Mouse (Mus musculus): ENCODE results near the gene Lrg1. TPM values are rescaled to one million over a fixed set of nuclear protein-coding genes. Genes with fewer than 3 reads are reported as not detected.
A peak's percentile ranks its signal among the peaks of the same experiment; 100 is the strongest.
"Not testable (repeated sequence)": the region's sequence is repeated elsewhere in the genome, so short reads cannot be mapped to it uniquely, and the experiment has no call there.

Gene Lrg1
- polyA plus RNA-seq, 1 experiment from 2014 or later = not detected

DNA sequence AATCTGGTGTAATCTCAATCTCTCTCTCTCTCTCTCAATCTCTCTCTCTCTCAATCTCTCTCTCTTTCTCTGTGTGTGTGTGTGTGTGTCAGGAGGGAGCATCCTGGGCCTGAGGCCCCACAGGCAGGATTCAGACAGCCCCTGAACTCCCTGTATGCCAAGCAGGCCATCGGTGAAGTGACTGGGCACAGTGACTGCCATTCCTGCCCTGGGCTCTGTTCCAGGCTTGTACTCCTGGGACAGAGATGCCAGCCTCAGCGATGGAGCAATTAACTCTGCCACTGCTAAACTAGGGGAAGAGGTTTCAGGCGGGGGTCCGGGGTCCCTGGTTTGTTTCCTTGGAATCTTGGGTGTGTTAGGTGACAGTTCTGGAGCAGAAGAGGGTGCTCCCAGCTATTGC, 11.2 kb downstream of the Lrg1 start:
- no peaks in the 10 kb centered on the region for H3K27me3 ChIP-seq (ENCODE audit: control insufficient read depth, insufficient read depth, low read length)
- no peak overlapping the region for H3K27ac ChIP-seq (ENCODE audit: low read depth, low read length)
- no peak overlapping the region for H3K4me3 ChIP-seq (ENCODE audit: low read depth, low read length)
- no peaks in the 10 kb centered on the region for H3K9me3 ChIP-seq (replicated peaks; ENCODE audit: control insufficient read depth, low read length)
- WGBS (ENCODE audit: insufficient replicate concordance) = 81% methylated on average over 4 of the region's 4 CpGs
- 0 out of 2 replicates have a peak, but pooled peaks cover 3% of the 10 kb centered on the region for H3K4me1 ChIP-seq (ENCODE audit: control insufficient read depth, insufficient read depth, low read length)
- no peak overlapping the region for H3K9ac ChIP-seq (ENCODE audit: low read depth, low read length)
- H3K4me2 ChIP-seq = no peak overlapping the region
- no peaks in the 10 kb centered on the region; the same call in none of the 2 replicates for H3K36me3 ChIP-seq (ENCODE audit: control insufficient read depth, insufficient read depth, low read length)
- no peak for ATAC-seq (replicated peaks; ENCODE audit: insufficient number of reproducible peaks, low FRiP score, low TSS enrichment)

GRCm38 (mm10) chr17:56109219-56110051, 12.4 kb downstream of the Lrg1 start, which contains the start of gene Plin4:
Gene Plin4, minus strand, starts transcription at chr17:56109803.
- no peak within 1 kb of the TSS for H3K4me2 ChIP-seq
- ATAC-seq (replicated peaks; ENCODE audit: insufficient number of reproducible peaks, low FRiP score, low TSS enrichment) = 0 out of 2 replicates have a peak, but pooled peaks have one; percentile 15

GRCm38 (mm10) chr17:56108334-56109044, 13.3 kb downstream of the Lrg1 start:
- Histone ChIP-seq H3K4me1 (ENCODE audit: control insufficient read depth, insufficient read depth, low read length) (0 out of 2 replicates have a peak, but pooled peaks cover 3% of the 10 kb centered on the region), H3K27me3 (ENCODE audit: control insufficient read depth, insufficient read depth, low read length) (no peaks in the 10 kb centered on the region), H3K36me3 (ENCODE audit: control insufficient read depth, insufficient read depth, low read length) (no peaks in the 10 kb centered on the region; the same call in none of the 2 replicates), H3K9me3 (replicated peaks; ENCODE audit: control insufficient read depth, low read length) (no peaks in the 10 kb centered on the region), H3K4me2 (no peak overlapping the region), H3K4me3 (ENCODE audit: low read depth, low read length) (no peak overlapping the region), H3K27ac (ENCODE audit: low read depth, low read length) (no peak overlapping the region), H3K9ac (ENCODE audit: low read depth, low read length) (no peak overlapping the region)
- WGBS (ENCODE audit: insufficient replicate concordance) = 72% methylated on average over 6 of the region's 6 CpGs
- ATAC-seq (replicated peaks; ENCODE audit: insufficient number of reproducible peaks, low FRiP score, low TSS enrichment) = peak; percentile 31; the same call in 1 of the 2 replicates

More at GRCm38 (mm10) chr17:56109219-56110051, 12.4 kb downstream of the Lrg1 start, which contains the start of gene Plin4:
- H3K9ac ChIP-seq (ENCODE audit: low read depth, low read length) = no peak within 1 kb of the TSS
- H3K27me3 ChIP-seq (ENCODE audit: control insufficient read depth, insufficient read depth, low read length) = no peaks in the 10 kb centered on the region
- no peak within 1 kb of the TSS for H3K4me3 ChIP-seq (ENCODE audit: low read depth, low read length)
- H3K27ac ChIP-seq (ENCODE audit: low read depth, low read length) = no peak within 1 kb of the TSS
- WGBS (ENCODE audit: insufficient replicate concordance) = 55% methylated on average over 10 of the region's 10 CpGs
- no peaks in the 10 kb centered on the region for H3K9me3 ChIP-seq (replicated peaks; ENCODE audit: control insufficient read depth, low read length)
- H3K36me3 ChIP-seq (ENCODE audit: control insufficient read depth, insufficient read depth, low read length) = no peaks in the 10 kb centered on the region; the same call in none of the 2 replicates
- 0 out of 2 replicates have a peak, but pooled peaks cover 3% of the 10 kb centered on the region for H3K4me1 ChIP-seq (ENCODE audit: control insufficient read depth, insufficient read depth, low read length)

DNA sequence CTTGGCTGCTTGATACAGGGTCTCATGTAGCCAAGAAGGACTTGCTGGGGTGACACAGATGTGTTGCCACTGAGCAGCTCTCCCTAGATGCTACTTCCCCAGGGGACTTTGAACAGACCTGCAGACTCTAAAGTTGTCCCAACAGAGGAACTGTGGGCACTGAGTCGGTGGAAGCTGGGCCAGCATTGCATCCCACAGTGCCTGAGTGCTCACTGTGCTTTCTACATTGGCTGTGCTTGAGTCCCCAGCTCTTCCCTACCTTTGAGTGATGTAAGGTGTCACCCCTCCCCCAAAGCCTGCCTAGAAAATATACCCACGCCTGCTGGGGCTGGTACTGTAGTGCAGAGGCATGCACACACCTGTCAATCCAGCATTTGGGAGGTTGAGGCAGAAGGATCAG, 14.1 kb downstream of the Lrg1 start:
- H3K4me3 ChIP-seq (ENCODE audit: low read depth, low read length) = no peak overlapping the region
- whole genome bisulfite sequencing (ENCODE audit: insufficient replicate concordance) = 64% methylated on average over 2 of the region's 2 CpGs
- H3K9me3 ChIP-seq (replicated peaks; ENCODE audit: control insufficient read depth, low read length) = no peaks in the 10 kb centered on the region
- ATAC-seq (replicated peaks; ENCODE audit: insufficient number of reproducible peaks, low FRiP score, low TSS enrichment) = no peak
- H3K27me3 ChIP-seq (ENCODE audit: control insufficient read depth, insufficient read depth, low read length) = no peaks in the 10 kb centered on the region
- H3K36me3 ChIP-seq (ENCODE audit: control insufficient read depth, insufficient read depth, low read length) = peaks cover under 1% of the 10 kb centered on the region
- no peak overlapping the region for H3K4me2 ChIP-seq
- H3K4me1 ChIP-seq (ENCODE audit: control insufficient read depth, insufficient read depth, low read length) = 0 out of 2 replicates have a peak, but pooled peaks cover 3% of the 10 kb centered on the region
- H3K27ac ChIP-seq (ENCODE audit: low read depth, low read length) = no peak overlapping the region
- H3K9ac ChIP-seq (ENCODE audit: low read depth, low read length) = no peak overlapping the region

DNA sequence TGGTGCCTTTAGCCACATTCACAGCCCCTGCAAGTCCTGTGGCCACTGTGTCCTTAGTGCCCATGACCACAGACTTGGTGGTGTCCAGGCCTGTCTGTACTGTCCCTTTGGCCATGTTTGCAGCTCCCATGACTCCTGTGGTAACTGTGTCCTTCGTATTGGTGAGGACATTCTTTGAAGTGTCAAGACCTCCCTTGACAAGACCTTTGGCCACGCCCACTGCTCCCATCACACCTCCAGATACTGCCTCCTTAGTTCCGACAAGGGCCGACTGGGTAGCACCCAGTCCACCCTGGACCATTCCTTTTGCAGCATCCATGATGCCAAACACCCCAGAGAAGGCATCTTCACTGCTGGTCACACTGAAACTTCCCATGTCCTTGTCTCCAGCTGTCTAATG, 14.8 kb downstream of the Lrg1 start:
- WGBS (ENCODE audit: insufficient replicate concordance) = 55% methylated on average over 4 of the region's 4 CpGs
- H3K9me3 ChIP-seq (replicated peaks; ENCODE audit: control insufficient read depth, low read length) = no peaks in the 10 kb centered on the region
- H3K9ac ChIP-seq (ENCODE audit: low read depth, low read length) = no peak overlapping the region
- peaks cover 6% of the 10 kb centered on the region for H3K36me3 ChIP-seq (ENCODE audit: control insufficient read depth, insufficient read depth, low read length)
- no peak overlapping the region for H3K27ac ChIP-seq (ENCODE audit: low read depth, low read length)
- H3K4me1 ChIP-seq (ENCODE audit: control insufficient read depth, insufficient read depth, low read length) = 0 out of 2 replicates have a peak, but pooled peaks cover 3% of the 10 kb centered on the region
- no peak overlapping the region for H3K4me2 ChIP-seq
- H3K27me3 ChIP-seq (ENCODE audit: control insufficient read depth, insufficient read depth, low read length) = no peaks in the 10 kb centered on the region
- ATAC-seq (replicated peaks; ENCODE audit: insufficient number of reproducible peaks, low FRiP score, low TSS enrichment) = no peak
- H3K4me3 ChIP-seq (ENCODE audit: low read depth, low read length) = no peak overlapping the region

DNA sequence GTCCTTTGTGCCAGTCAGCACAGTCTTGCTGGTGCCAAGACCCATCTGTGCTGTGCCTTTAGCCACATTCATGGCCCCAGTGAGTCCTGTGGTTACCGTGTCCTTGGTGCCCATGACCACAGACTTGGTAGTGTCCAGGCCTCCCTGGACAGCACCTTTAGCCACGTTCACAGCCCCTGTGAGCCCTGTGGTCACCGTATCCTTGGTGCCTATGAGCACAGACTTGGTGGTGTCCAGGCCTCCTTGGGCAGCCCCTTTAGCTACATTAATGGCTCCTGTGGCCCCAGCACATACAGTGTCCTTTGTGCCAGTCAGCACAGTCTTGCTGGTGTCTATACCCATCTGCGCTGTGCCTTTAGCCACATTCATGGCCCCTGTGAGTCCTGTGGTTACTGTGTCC, 15.4 kb downstream of the Lrg1 start:
- H3K9me3 ChIP-seq (replicated peaks; ENCODE audit: control insufficient read depth, low read length); H3K4me2 ChIP-seq; ATAC-seq (replicated peaks; ENCODE audit: insufficient number of reproducible peaks, low FRiP score, low TSS enrichment); H3K9ac ChIP-seq (ENCODE audit: low read depth, low read length); H3K4me1 ChIP-seq (ENCODE audit: control insufficient read depth, insufficient read depth, low read length); H3K36me3 ChIP-seq (ENCODE audit: control insufficient read depth, insufficient read depth, low read length); H3K4me3 ChIP-seq (ENCODE audit: low read depth, low read length); H3K27ac ChIP-seq (ENCODE audit: low read depth, low read length); H3K27me3 ChIP-seq (ENCODE audit: control insufficient read depth, insufficient read depth, low read length): not testable (repeated sequence)
- WGBS (ENCODE audit: insufficient replicate concordance) = 96% methylated on average over 4 of the region's 4 CpGs

DNA sequence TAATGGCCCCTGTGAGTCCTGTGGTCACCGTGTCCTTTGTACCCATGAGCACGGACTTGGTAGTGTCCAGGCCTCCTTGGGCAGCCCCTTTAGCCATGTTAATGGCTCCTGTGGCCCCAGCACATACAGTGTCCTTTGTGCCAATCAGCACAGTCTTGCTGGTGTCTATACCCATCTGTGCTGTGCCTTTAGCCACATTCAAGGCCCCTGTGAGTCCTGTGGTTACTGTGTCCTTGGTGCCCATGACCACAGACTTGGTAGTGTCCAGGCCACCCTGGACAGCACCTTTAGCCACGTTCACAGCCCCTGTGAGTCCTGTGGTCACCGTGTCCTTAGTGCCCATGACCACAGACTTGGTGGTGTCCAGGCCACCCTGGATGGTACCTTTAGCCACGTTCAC, 17.0 kb downstream of the Lrg1 start:
- WGBS (ENCODE audit: insufficient replicate concordance) = 82% methylated on average over 2 of the region's 5 CpGs
- not testable (repeated sequence) for H3K4me1 ChIP-seq (ENCODE audit: control insufficient read depth, insufficient read depth, low read length); H3K4me2 ChIP-seq; ATAC-seq (replicated peaks; ENCODE audit: insufficient number of reproducible peaks, low FRiP score, low TSS enrichment); H3K27ac ChIP-seq (ENCODE audit: low read depth, low read length); H3K4me3 ChIP-seq (ENCODE audit: low read depth, low read length); H3K27me3 ChIP-seq (ENCODE audit: control insufficient read depth, insufficient read depth, low read length); H3K9ac ChIP-seq (ENCODE audit: low read depth, low read length); H3K9me3 ChIP-seq (replicated peaks; ENCODE audit: control insufficient read depth, low read length)
- peaks cover 19% of the 10 kb centered on the region for H3K36me3 ChIP-seq (ENCODE audit: control insufficient read depth, insufficient read depth, low read length)

- 90% methylated on average over 8 of the region's 8 CpGs for WGBS (ENCODE audit: insufficient replicate concordance)
- no peaks in the 10 kb centered on the region for H3K27me3 ChIP-seq (ENCODE audit: control insufficient read depth, insufficient read depth, low read length)
- H3K36me3 ChIP-seq (ENCODE audit: control insufficient read depth, insufficient read depth, low read length) = peaks cover 28% of the 10 kb centered on the region
Measured at GRCm38 (mm10) chr17:56103465-56104285, 18.1 kb downstream of the Lrg1 start.

More at GRCm38 (mm10) chr17:56103465-56104285, 18.1 kb downstream of the Lrg1 start:
- Histone ChIP-seq H3K27ac (ENCODE audit: low read depth, low read length) (no peak overlapping the region), H3K9ac (ENCODE audit: low read depth, low read length) (no peak overlapping the region), H3K4me1 (ENCODE audit: control insufficient read depth, insufficient read depth, low read length) (0 out of 2 replicates have a peak, but pooled peaks cover under 1% of the 10 kb centered on the region), H3K9me3 (replicated peaks; ENCODE audit: control insufficient read depth, low read length) (no peaks in the 10 kb centered on the region), H3K4me2 (no peak overlapping the region), H3K4me3 (ENCODE audit: low read depth, low read length) (no peak overlapping the region)
- no peak for ATAC-seq (replicated peaks; ENCODE audit: insufficient number of reproducible peaks, low FRiP score, low TSS enrichment)

Measured in heart, embryonic 11.5 days (tissue).